Mouse (Mus musculus): ENCODE measurements around the gene Tepp.
A peak's percentile ranks its signal among the peaks of the same experiment; 100 is the strongest.

Tepp gene

DNA sequence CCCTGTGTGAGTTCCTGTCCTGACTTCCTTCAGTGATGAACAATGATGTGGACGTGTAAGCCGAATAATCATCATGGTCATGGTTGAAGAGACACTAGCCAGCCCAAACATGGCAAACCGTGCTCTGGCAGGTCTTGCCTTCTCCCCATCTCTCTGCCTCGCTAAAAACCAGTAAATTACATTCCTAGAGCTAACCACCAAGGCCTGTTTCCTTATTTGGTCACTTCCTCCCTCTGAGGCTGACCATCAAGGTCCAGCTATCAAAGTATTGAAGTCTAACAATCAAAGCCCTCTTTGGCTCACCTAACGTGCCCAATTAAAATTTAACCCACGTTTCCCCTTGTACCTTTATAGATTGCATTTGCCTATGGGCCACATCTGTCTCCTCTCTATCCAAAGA, 51.9 kb downstream of the Tepp start:
- DNase-seq (ENCODE audit: low spot score in 2 of 2), result no peak

DNA sequence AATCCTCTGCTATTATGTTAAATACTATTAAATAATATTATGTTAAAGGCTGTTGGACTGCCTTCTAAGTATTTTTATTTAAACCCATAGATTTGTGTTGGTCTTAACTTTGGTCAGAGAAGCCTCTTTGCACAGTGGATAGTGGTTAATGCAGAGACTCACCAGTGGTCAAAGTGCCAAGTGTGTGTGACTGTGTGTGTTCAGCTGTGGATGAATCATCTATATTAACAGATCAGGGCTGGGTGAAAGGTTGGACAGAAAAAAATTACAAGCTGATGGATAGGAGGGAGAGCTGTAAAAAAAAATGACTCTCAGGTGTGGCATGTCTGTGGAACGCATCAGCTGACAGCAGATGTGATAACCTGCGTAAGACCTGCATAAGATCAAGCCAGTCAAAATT, 53.5 kb downstream of the Tepp start:
- DNase-seq (ENCODE audit: low spot score in 2 of 2), result no peak

DNA sequence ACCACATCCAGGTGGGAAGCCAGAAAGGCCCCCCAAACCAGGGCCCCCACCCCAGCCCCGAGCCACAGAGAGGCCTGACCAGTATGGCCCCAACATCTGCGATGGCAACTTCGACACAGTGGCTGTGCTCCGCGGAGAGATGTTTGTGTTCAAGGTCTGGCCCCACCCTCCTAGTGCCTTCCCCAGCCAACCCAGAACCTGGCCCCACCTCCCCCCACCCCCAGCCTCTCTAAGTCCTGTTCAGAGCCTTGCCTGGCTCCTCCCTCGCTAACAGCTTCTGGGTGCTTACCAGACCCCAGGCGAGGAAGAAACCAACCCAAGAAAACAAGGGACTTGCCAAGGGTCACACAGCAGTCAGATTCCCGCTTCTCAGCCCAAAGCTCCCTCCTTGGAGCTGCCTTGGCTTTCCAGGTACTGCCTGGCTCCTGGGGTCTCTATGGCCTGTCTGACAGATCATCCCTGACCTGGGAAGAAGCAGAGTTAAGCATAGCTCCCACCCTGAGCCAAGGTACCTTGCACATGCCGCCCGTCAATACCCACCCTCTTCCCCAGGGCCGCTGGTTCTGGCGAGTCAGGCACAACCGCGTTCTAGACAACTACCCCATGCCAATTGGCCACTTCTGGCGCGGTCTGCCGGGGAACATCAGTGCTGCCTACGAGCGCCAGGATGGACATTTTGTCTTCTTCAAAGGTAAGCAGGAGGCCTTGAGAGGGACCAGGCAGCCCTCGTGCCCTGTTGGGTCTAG, 59.4 kb downstream of the Tepp start:
- peak; percentile 65 to 70 for DNase-seq (ENCODE audit: low spot score in 2 of 2)

DNA sequence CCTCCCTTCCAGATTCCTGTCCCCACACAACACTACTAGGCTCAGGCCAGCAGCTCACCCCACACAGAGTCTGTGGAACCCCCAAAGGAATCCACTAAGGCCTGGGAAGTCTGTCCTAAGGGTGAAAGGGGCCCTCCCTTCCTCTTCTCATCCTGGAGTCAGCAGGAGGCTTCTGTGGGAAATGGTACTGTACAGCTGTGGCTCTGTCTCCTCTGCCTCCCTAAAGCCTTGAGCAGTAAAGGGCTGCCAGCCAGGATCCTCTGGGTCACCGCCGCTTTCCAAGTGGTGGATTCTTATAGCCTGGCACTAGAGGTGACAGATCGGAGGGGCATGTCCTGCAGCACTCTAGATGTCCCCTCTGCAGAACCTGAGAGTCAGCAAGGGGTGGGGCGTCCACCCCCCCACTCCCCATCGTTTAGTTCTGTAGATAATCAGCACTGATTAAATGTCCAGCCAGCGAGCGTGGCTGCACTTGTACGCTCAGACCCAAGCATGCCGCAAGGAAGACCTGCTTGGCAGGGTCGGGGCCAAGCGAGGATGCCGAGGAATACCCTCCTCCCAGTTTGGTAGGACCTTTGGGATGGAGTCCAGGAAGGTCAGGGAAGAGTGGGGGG, 63.1 kb downstream of the Tepp start:
- no peak for DNase-seq (ENCODE audit: low spot score in 2 of 2)

DNA sequence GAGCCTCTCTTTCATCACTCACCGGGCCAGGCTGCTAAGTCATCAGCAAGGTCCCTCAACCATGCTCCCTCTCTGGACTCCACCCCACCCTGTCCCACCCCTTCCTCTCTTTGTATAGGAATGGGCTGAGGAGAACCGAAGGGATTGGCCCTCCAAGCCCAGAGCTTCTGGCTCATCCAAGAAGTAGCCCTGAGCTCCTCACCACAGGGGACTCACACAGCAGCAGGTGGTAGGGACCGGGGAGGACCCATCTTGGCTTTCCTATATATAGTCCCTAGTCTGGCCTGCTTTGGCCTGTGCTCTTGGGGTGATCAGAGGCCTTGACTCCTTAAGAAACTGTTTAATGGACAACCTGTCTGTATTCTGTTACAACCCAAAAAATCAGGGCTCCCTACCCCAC, 64.1 kb downstream of the Tepp start:
- no peak for DNase-seq (ENCODE audit: low spot score in 2 of 2)

DNA sequence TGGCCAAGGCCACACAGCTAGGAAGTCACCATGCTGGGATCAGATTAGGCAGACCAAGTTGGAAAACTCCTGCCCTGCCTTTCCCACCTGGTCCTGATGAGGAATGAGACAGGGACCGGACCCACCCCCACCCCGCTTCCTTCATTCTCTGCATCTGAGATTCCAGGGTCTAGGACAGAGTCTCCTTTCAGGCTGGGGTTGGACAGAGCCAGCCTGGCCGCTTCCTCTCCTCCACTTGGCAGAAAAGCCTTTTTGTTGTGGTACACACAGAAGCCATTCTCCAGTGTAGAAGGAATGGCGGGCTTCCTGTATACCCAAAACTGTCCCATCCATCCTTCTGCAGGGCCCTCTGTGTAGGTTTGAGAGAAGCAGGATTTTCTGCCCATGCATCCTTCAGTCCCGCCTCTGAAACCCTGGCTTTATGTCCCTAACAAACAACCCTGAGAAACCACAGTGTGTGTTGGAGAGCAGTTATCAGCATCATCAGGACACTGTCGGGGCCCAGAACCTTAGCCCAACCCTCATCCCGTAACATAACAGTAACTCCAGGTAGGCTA, 65.1 kb downstream of the Tepp start:
- no peak for DNase-seq (ENCODE audit: low spot score in 2 of 2)
